Mouse (Mus musculus) embryonic facial prominence, embryonic 11.5 days (tissue): ENCODE data around the gene Cebpb. TPM values are rescaled to one million over a fixed set of nuclear protein-coding genes. Genes with fewer than 3 reads are reported as not detected.
A peak's percentile ranks its signal among the peaks of the same experiment; 100 is the strongest.
"Not testable (repeated sequence)": the region's sequence is repeated elsewhere in the genome, so short reads cannot be mapped to it uniquely, and the experiment has no call there.

ENCODE experiments used
- ATAC-seq: fragments of 200-750 bp; cut with Nextera tagmentation; replicated peaks from 2 replicates; pipeline ENCODE4 v1.8.0; 2017; ENCODE audit warnings: low read depth; ENCODE audit not compliant: insufficient number of reproducible peaks, low FRiP score, low TSS enrichment
- DNase-seq: peaks from one replicate; pipeline ENCODE4 v3.0.0-alpha.2; 2015; ENCODE audit warnings: low spot score
- H3K27ac ChIP-seq: fragments of 300-500 bp; sonication (generic); replicated peaks from 2 replicates; pipeline ENCODE4 v1.5.1; 2014; ENCODE audit warnings: mild to moderate bottlenecking, low read depth, low read length, control low read depth
- H3K27me3 ChIP-seq: fragments of 300-500 bp; sonication (generic); 2 replicates; pipeline ENCODE4 v1.6.1; 2014; ENCODE audit warnings: mild to moderate bottlenecking, low read length, moderate library complexity, mixed read lengths; ENCODE audit not compliant: control insufficient read depth, insufficient read depth
- H3K36me3 ChIP-seq: fragments of 300-500 bp; sonication (generic); replicated peaks from 2 replicates; pipeline ENCODE4 v1.6.1; 2014; ENCODE audit warnings: low read depth, mild to moderate bottlenecking, low read length, moderate library complexity, mixed read lengths; ENCODE audit not compliant: control insufficient read depth, insufficient read depth
- H3K4me1 ChIP-seq: fragments of 300-500 bp; sonication (generic); 2 replicates; pipeline ENCODE4 v1.6.1; 2014; ENCODE audit warnings: low read length, mixed read lengths; ENCODE audit not compliant: control insufficient read depth, insufficient read depth
- H3K4me2 ChIP-seq: fragments of 300-500 bp; sonication (generic); 2 replicates; pipeline ENCODE4 v1.6.1; 2014; ENCODE audit warnings: low read depth, mild to moderate bottlenecking, control low read depth, low read length, moderate library complexity
- H3K4me3 ChIP-seq: fragments of 300-500 bp; sonication (generic); 2 replicates; pipeline ENCODE4 v1.5.1; 2014; ENCODE audit warnings: low read depth, low read length, control low read depth
- H3K9ac ChIP-seq: fragments of 300-500 bp; sonication (generic); replicated peaks from 2 replicates; pipeline ENCODE4 v1.6.1; 2014; ENCODE audit warnings: mild to moderate bottlenecking, control low read depth, low read length
- H3K9me3 ChIP-seq: fragments of 300-500 bp; sonication (generic); replicated peaks from 2 replicates; pipeline ENCODE4 v1.6.1; 2016; ENCODE audit warnings: mild to moderate bottlenecking, low read length, inconsistent platforms, mixed read lengths; ENCODE audit not compliant: control insufficient read depth
- WGBS: fragments of 180-500 bp; shearing (Covaris S2); extraction: QIAGEN DNeasy Blood & Tissue Kit; methylation state at CpG from one replicate; pipeline ENCODE4 v1.1.7; 2014; 5-methylcytosine and 5-hydroxymethylcytosine counted together
- polyA plus RNA-seq: library from polyadenylated mRNA; unstranded; fragments of >200 nt; fragmentation: Nextera tagmentation; extraction: Ambion mirVana; gene quantifications from 2 replicates; pipeline ENCODE4 v1.2.1, GENCODE M21; 2014

Gene Cebpb
- polyA plus RNA-seq: 3.1 and 4.4 TPM in 2 replicates

- Histone ChIP-seq H3K27me3 (peaks cover 15% of the 10 kb centered on the region), H3K27ac (no peak within 1 kb of the TSS)
- under 1% methylated on average over 106 of the region's 147 CpGs for WGBS
These were observed at the start of gene Cebpb for GRCm38 (mm10) chr2:167688498-167689451. TSS of gene Cebpb (plus strand) at chr2:167688915.

GRCm38 (mm10) chr2:167640279-167640678 lies 48.4 kb upstream of the Cebpb start:
- Histone ChIP-seq H3K4me3 (no peak overlapping the region), H3K27me3 (no peaks in the 10 kb centered on the region), H3K4me1 (no peaks in the 10 kb centered on the region), H3K36me3 (no peaks in the 10 kb centered on the region), H3K9ac (no peak overlapping the region), H3K4me2 (no peak overlapping the region), H3K9me3 (no peaks in the 10 kb centered on the region), H3K27ac (no peak overlapping the region)
- no peak for ATAC-seq
- DNase-seq: peak; percentile 58
- 87% methylated on average over 3 of the region's 3 CpGs for WGBS

More at GRCm38 (mm10) chr2:167688498-167689451, at the start of gene Cebpb:
- DNase-seq (peak; percentile 69), ATAC-seq (peak; percentile 45)
- H3K4me3 ChIP-seq: peak within 1 kb of the TSS; percentile 64
- no peaks in the 10 kb centered on the region for H3K9me3 ChIP-seq
- H3K4me1 ChIP-seq: no peaks in the 10 kb centered on the region; the same call in 1 of the 2 replicates
- peak within 1 kb of the TSS; percentile 55 for H3K9ac ChIP-seq
- no peaks in the 10 kb centered on the region for H3K36me3 ChIP-seq
- peak within 1 kb of the TSS; percentile 93 for H3K4me2 ChIP-seq

- no peaks in the 10 kb centered on the region for H3K4me1 ChIP-seq
- no peaks in the 10 kb centered on the region for H3K36me3 ChIP-seq
- H3K4me2 ChIP-seq: no peak overlapping the region
- no peak overlapping the region for H3K9ac ChIP-seq
- ATAC-seq (no peak), DNase-seq (no peak)
- H3K4me3 ChIP-seq: no peak overlapping the region
- 59% methylated on average over 8 of the region's 8 CpGs for WGBS
- H3K27me3 ChIP-seq: no peaks in the 10 kb centered on the region
- H3K9me3 ChIP-seq: no peaks in the 10 kb centered on the region
- no peak overlapping the region for H3K27ac ChIP-seq
These were observed 47.4 kb upstream of the Cebpb start for GRCm38 (mm10) chr2:167641337-167641736.

GRCm38 (mm10) chr2:167642164-167642563 lies 46.6 kb upstream of the Cebpb start:
- Histone ChIP-seq H3K9me3 (no peaks in the 10 kb centered on the region), H3K4me2 (no peak overlapping the region), H3K4me3 (no peak overlapping the region), H3K9ac (no peak overlapping the region), H3K36me3 (no peaks in the 10 kb centered on the region), H3K27ac (no peak overlapping the region), H3K27me3 (no peaks in the 10 kb centered on the region), H3K4me1 (no peaks in the 10 kb centered on the region)
- WGBS: 91% methylated on average over 6 of the region's 6 CpGs
- DNase-seq: no peak
- ATAC-seq: no peak

- H3K4me2 ChIP-seq, H3K27ac ChIP-seq, H3K36me3 ChIP-seq, DNase-seq, H3K9ac ChIP-seq, H3K27me3 ChIP-seq, H3K4me1 ChIP-seq, H3K4me3 ChIP-seq, H3K9me3 ChIP-seq, ATAC-seq: not testable (repeated sequence)
- WGBS: 83% methylated on average over 12 of the region's 13 CpGs
These were observed 45.2 kb upstream of the Cebpb start for GRCm38 (mm10) chr2:167643356-167644052.

- DNase-seq (no peak), ATAC-seq (no peak)
- no peaks in the 10 kb centered on the region for H3K36me3 ChIP-seq
These were observed 42.3 kb upstream of the Cebpb start for GRCm38 (mm10) chr2:167646411-167646810.

GRCm38 (mm10) chr2:167649290-167650032 lies 39.3 kb upstream of the Cebpb start:
- 89% methylated on average over 12 of the region's 12 CpGs for WGBS
- ATAC-seq (no peak), DNase-seq (no peak)
- H3K27me3 ChIP-seq: no peaks in the 10 kb centered on the region
- no peaks in the 10 kb centered on the region for H3K4me1 ChIP-seq
- H3K27ac ChIP-seq: no peak overlapping the region
- no peaks in the 10 kb centered on the region; the same call in 1 of the 2 replicates for H3K36me3 ChIP-seq
- no peak overlapping the region for H3K4me3 ChIP-seq
- H3K9me3 ChIP-seq: no peaks in the 10 kb centered on the region
- no peak overlapping the region for H3K4me2 ChIP-seq
- no peak overlapping the region for H3K9ac ChIP-seq

More at GRCm38 (mm10) chr2:167646411-167646810, 42.3 kb upstream of the Cebpb start:
- Histone ChIP-seq H3K27ac (no peak overlapping the region), H3K9me3 (no peaks in the 10 kb centered on the region), H3K27me3 (no peaks in the 10 kb centered on the region), H3K4me3 (no peak overlapping the region), H3K4me2 (no peak overlapping the region), H3K4me1 (no peaks in the 10 kb centered on the region), H3K9ac (no peak overlapping the region)
- WGBS: 83% methylated on average over 4 of the region's 4 CpGs
